Mouse (Mus musculus) heart, postnatal 25 days (tissue): ENCODE results near the gene Cln5. TPM values are rescaled to one million over a fixed set of nuclear protein-coding genes. Genes with fewer than 3 reads are reported as not detected.

Source experiments
- DNase-seq: peaks from one replicate; pipeline ENCODE4 v3.0.0; 2022; ENCODE audit warnings: low spot score
- intact Hi-C: fragments of 180-260 bp; cut with DNase I; formaldehyde crosslinking; loops from one replicate; pipeline ENCODE4 v1.15.1; 2025
- total RNA-seq, 2 experiments: library from RNA; stranded (reverse); gene quantifications; 2 replicates each; pipeline ENCODE4 v1.2.3; 2021

Gene Cln5
- 10 to 100 TPM; 17.1 to 18.7 TPM for total RNA-seq

- intact Hi-C loops, result loop anchor here (1.0 to 5.0 kb wide), 2 partner anchors 28 to 467 kb away; no protein-coding TSS in a partner anchor
- peak; percentile 94 for DNase-seq
Measured at GRCm38 (mm10) chr14:103069864-103070611, at the start of gene Cln5. Cln5 (plus strand) TSS chr14:103070216.

- intact Hi-C loops, result no loop called here
- no peak for DNase-seq
Measured at GRCm38 (mm10) chr14:103029203-103029602, 40.8 kb upstream of the Cln5 start.

GRCm38 (mm10) chr14:103033271-103033823 lies 36.7 kb upstream of the Cln5 start:
- DNase-seq, result peak; percentile 5
- intact Hi-C loops, result no loop called here

GRCm38 (mm10) chr14:103034076-103034475 lies 35.9 kb upstream of the Cln5 start:
- intact Hi-C loops, result no loop called here
- no peak for DNase-seq

DNA sequence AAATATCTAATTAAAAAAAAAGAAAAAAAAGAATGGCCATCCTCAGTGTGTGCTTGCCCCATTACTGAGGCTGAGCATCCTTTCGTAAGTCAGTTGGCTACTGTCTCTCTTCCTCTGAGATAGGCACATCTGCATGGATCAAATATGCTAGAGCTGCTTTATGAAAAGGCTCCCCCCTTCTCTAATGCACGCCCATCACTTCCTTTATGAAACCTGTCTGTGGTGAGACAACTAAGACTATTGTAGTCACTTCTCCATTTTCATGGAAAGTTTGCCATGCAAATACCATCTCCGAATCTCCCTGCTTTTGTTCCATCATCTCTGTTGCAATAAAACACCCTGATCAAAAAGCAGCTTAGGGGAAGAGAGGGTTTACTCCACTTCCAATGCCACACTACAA lies 33.0 kb upstream of the Cln5 start:
- DNase-seq, result no peak
- intact Hi-C loops, result no loop called here

- DNase-seq, result no peak
- intact Hi-C loops, result no loop called here
Measured at GRCm38 (mm10) chr14:103046677-103047076, 23.3 kb upstream of the Cln5 start, which contains the start of gene Acod1. Acod1 (plus strand) TSS chr14:103046977.

- DNase-seq, result no peak
- intact Hi-C loops, result no loop called here
Measured at GRCm38 (mm10) chr14:103048292-103049086, 21.5 kb upstream of the Cln5 start.

DNA sequence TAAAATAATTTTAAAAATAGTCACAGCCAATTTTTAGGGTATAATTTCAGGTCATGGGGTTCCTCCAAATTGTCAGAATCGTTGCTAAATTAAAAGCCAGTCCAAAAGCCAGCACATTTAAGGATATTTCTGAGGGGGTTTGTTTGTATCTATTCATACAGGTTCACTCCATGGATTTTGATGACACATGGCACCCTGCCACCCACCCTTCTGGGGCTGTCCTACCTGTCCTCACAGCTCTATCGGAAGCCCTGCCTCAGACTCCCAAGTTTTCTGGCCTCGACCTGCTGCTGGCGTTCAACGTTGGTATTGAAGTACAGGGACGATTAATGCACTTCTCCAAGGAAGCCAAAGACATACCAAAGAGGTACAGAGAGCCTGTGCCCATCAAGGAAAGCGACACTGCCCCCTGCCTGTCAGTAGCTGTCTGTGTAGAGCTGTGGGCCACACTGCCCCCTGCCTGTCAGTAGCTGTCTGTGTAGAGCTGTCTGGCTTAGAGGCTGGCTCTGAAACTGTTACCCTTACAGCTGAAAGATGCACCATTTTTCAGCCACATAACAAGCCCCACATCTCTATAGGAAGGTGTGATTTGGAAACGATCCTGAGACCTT lies 18.8 kb upstream of the Cln5 start:
- intact Hi-C loops, result loop anchor here (1.0 kb wide), 1 partner anchor 39 kb away; no protein-coding TSS in a partner anchor
- DNase-seq, result peak; percentile 49

DNA sequence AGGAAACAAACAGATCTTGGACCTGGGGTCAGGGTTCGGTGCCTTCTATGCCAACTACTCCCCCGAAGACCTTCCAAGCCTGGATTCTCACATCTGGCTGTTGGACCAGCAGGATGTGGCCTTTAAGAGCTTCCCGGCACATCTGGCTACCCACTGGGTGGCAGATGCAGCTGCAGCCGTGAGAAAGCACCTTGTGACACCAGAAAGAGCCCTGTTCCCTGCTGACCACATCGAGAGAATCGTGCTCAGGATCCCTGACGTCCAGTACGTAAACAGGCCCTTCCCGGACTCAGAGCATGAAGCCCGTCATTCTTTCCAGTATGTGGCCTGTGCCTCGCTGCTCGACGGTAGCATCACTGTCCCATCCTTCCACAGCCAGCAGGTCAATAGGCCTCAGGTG lies 15.3 kb upstream of the Cln5 start:
- intact Hi-C loops, result no loop called here
- DNase-seq, result no peak

DNA sequence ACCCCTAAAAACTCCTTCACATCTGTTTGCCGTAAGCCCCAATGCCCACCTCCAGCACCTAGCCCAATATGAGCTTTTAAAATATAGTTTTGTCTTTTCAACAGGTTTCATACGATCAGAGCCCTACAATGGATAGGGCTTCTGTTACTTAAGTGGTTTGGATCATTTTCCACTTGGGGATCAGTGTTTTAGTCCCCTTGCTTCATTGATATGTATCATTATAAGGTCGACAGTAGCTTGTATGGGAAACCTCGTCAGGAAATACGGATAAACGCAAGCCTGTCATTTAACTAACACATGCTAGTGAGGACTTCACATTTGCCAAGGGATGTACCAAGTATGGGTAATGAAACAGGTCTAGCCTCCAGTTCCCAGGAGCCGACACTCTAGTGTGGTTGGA lies 13.4 kb upstream of the Cln5 start:
- intact Hi-C loops, result no loop called here

GRCm38 (mm10) chr14:103058998-103059397 lies 11.0 kb upstream of the Cln5 start:
- intact Hi-C loops, result no loop called here

More for the DNA sequence above, 13.4 kb upstream of the Cln5 start:
- no peak for DNase-seq

DNA sequence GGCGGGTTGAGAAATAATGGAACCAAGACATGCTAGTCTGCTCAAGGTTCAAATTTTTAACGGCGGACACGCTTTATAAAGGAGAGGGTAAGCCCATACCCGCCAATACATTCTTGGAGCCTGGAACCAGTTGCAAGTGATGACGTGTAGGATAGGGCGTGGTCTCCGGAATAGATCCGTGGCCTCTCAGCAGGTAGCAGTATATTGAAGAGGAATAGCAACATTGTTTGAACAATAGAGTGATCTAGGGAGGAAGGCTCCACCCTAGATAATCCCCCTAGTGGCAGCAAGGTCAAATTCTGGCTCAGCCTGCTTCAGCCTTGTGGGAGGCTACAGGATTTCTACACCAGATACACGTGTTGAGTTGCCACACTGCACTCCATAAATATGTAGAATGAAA lies 10.5 kb upstream of the Cln5 start:
- DNase-seq, result no peak
- intact Hi-C loops, result no loop called here

More at GRCm38 (mm10) chr14:103058998-103059397, 11.0 kb upstream of the Cln5 start:
- DNase-seq, result no peak

- intact Hi-C loops, result loop anchor here (2.0 kb wide), 1 partner anchor 65 kb away; no protein-coding TSS in a partner anchor
Measured at GRCm38 (mm10) chr14:103065294-103066167, 4.5 kb upstream of the Cln5 start.

DNA sequence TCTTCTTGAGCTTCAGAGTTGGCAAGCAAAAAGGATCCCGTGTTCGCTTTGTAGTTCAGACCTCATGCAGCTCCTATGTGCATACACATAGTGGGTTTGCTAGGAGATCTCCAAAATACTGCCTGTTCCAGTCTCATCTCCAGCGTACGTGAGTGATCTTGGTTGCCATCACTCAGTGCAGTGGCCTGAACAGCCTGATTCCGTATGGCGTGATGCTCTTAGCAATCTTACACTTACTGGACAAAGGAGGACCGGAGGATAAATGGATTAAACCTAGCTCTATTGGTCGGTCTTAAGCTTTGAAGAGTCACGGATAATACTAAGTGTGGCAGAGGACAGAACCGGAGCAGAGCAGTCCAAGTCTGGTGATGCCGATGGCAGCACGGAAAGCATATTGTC lies 552 bp upstream of the Cln5 start:
- no peak for DNase-seq
- intact Hi-C loops, result no loop called here

More at GRCm38 (mm10) chr14:103065294-103066167, 4.5 kb upstream of the Cln5 start:
- peak; percentile 19 for DNase-seq

GRCm38 (mm10) chr14:103070790-103071189 lies 774 bp downstream of the Cln5 start:
- DNase-seq, result no peak
- intact Hi-C loops, result loop anchor here (1.0 to 5.0 kb wide), 2 partner anchors 28 to 467 kb away; no protein-coding TSS in a partner anchor

DNA sequence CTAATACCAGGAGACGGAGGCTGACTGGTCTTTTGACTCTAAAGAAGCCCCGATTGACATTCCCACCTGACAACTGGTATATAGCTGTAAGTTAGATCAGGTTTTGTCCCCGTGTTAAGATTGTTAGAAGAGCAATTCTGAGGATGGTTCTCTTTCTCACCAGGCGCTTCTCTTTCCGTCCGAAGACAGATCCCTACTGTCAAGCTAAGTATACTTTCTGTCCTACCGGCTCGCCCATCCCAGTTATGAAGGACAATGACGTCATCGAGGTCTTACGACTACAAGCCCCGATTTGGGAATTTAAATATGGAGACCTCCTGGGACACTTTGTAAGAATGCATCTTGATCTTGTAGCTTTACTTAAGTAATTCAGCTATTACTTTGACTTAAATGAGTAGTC lies 1.5 kb downstream of the Cln5 start:
- DNase-seq, result no peak
- intact Hi-C loops, result loop anchor here (5.0 kb wide), 1 partner anchor 466 kb away; no protein-coding TSS in a partner anchor

GRCm38 (mm10) chr14:103072731-103073130 lies 2.7 kb downstream of the Cln5 start:
- DNase-seq, result no peak
- intact Hi-C loops, result loop anchor here (5.0 kb wide), 1 partner anchor 465 kb away; no protein-coding TSS in a partner anchor

- intact Hi-C loops, result loop anchor here (5.0 kb wide), 1 partner anchor 463 kb away; no protein-coding TSS in a partner anchor
Measured at GRCm38 (mm10) chr14:103073825-103074224, 3.8 kb downstream of the Cln5 start.

DNA sequence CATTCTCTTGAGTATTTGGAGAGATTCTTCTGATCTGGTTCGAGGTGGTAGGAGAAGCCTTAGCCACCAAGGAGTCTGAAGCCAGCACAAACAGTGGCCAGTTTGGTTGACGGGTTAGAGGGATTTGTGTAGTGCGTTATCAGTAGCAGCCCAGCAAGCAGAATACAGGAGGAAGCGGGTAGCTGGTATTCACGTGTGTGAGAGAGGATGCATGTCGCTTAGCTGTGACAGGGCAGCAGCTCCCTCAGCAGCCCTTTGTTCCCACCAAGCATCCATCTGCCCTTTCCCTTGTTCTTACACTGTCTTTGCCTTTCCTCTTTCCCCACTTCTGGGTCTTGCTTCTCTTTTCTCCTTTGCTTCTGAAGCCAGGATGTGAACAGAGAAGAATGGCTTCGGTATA lies 5.2 kb downstream of the Cln5 start:
- intact Hi-C loops, result no loop called here
- DNase-seq, result no peak

More at GRCm38 (mm10) chr14:103073825-103074224, 3.8 kb downstream of the Cln5 start:
- DNase-seq, result no peak
